Mouse (Mus musculus): ENCODE data around the gene Calcrl. TPM values are rescaled to one million over a fixed set of nuclear protein-coding genes. Genes with fewer than 3 reads are reported as not detected.

The Calcrl gene
- polyA plus RNA-seq, 1 experiment = 1.5 TPM

GRCm38 (mm10) chr2:84382556-84382955 lies 42.7 kb downstream of the Calcrl start:
- no peak for TF ChIP-seq POLR2A (IDR thresholded peaks at IDR 0.05; ENCODE audit: insufficient read depth, low read length)
- no peak for TF ChIP-seq EP300 (IDR thresholded peaks at IDR 0.05; ENCODE audit: insufficient read depth, low read depth, low read length)
- TF ChIP-seq CTCF (IDR thresholded peaks at IDR 0.05; ENCODE audit: low read depth, low read length) = no peak

GRCm38 (mm10) chr2:84381997-84382396 lies 43.2 kb downstream of the Calcrl start:
- no peaks in the 10 kb centered on the region for H3K27me3 ChIP-seq (ENCODE audit: control insufficient read depth, insufficient read depth, low read length, poor library complexity, severe bottlenecking)
- TF ChIP-seq CTCF (IDR thresholded peaks at IDR 0.05; ENCODE audit: low read depth, low read length) (no peak), EP300 (IDR thresholded peaks at IDR 0.05; ENCODE audit: insufficient read depth, low read depth, low read length) (no peak), POLR2A (IDR thresholded peaks at IDR 0.05; ENCODE audit: insufficient read depth, low read length) (no peak)
- H3K36me3 ChIP-seq (ENCODE audit: control insufficient read depth, insufficient read depth, low read length, poor library complexity, severe bottlenecking) = no peaks in the 10 kb centered on the region
- no peak overlapping the region for H3K4me3 ChIP-seq (ENCODE audit: low read depth, low read length)
- no peaks in the 10 kb centered on the region for H3K4me1 ChIP-seq (ENCODE audit: control insufficient read depth, insufficient read depth, low read length)
- H3K9ac ChIP-seq (ENCODE audit: low read depth, poor library complexity, severe bottlenecking) = no peak overlapping the region
- no peak overlapping the region for H3K27ac ChIP-seq (ENCODE audit: insufficient read depth, low read length)
- no peaks in the 10 kb centered on the region for H3K9me3 ChIP-seq (replicated peaks; ENCODE audit: control insufficient read depth, insufficient read depth, low read length, poor library complexity, severe bottlenecking)

More at GRCm38 (mm10) chr2:84382556-84382955, 42.7 kb downstream of the Calcrl start:
- H3K36me3 ChIP-seq (ENCODE audit: control insufficient read depth, insufficient read depth, low read length, poor library complexity, severe bottlenecking) = no peaks in the 10 kb centered on the region
- no peak overlapping the region for H3K9ac ChIP-seq (ENCODE audit: low read depth, poor library complexity, severe bottlenecking)
- H3K27ac ChIP-seq (ENCODE audit: insufficient read depth, low read length) = no peak overlapping the region
- H3K4me3 ChIP-seq (ENCODE audit: low read depth, low read length) = no peak overlapping the region
- no peaks in the 10 kb centered on the region for H3K9me3 ChIP-seq (replicated peaks; ENCODE audit: control insufficient read depth, insufficient read depth, low read length, poor library complexity, severe bottlenecking)
- no peaks in the 10 kb centered on the region for H3K4me1 ChIP-seq (ENCODE audit: control insufficient read depth, insufficient read depth, low read length)
- H3K27me3 ChIP-seq (ENCODE audit: control insufficient read depth, insufficient read depth, low read length, poor library complexity, severe bottlenecking) = no peaks in the 10 kb centered on the region

- H3K27me3 ChIP-seq (ENCODE audit: control insufficient read depth, insufficient read depth, low read length, poor library complexity, severe bottlenecking) = no peaks in the 10 kb centered on the region
- no peaks in the 10 kb centered on the region for H3K9me3 ChIP-seq (replicated peaks; ENCODE audit: control insufficient read depth, insufficient read depth, low read length, poor library complexity, severe bottlenecking)
- no peak overlapping the region for H3K9ac ChIP-seq (ENCODE audit: low read depth, poor library complexity, severe bottlenecking)
- no peak overlapping the region for H3K4me3 ChIP-seq (ENCODE audit: low read depth, low read length)
- no peak for TF ChIP-seq CTCF (IDR thresholded peaks at IDR 0.05; ENCODE audit: low read depth, low read length)
- no peak for TF ChIP-seq POLR2A (IDR thresholded peaks at IDR 0.05; ENCODE audit: insufficient read depth, low read length)
- TF ChIP-seq EP300 (IDR thresholded peaks at IDR 0.05; ENCODE audit: insufficient read depth, low read depth, low read length) = no peak
- no peak overlapping the region for H3K27ac ChIP-seq (ENCODE audit: insufficient read depth, low read length)
- no peaks in the 10 kb centered on the region for H3K4me1 ChIP-seq (ENCODE audit: control insufficient read depth, insufficient read depth, low read length)
- no peaks in the 10 kb centered on the region for H3K36me3 ChIP-seq (ENCODE audit: control insufficient read depth, insufficient read depth, low read length, poor library complexity, severe bottlenecking)
These were observed 44.4 kb downstream of the Calcrl start for GRCm38 (mm10) chr2:84380816-84381215.

- H3K27ac ChIP-seq (ENCODE audit: insufficient read depth, low read length) = no peak overlapping the region
- no peak overlapping the region for H3K9ac ChIP-seq (ENCODE audit: low read depth, poor library complexity, severe bottlenecking)
- no peak for TF ChIP-seq CTCF (IDR thresholded peaks at IDR 0.05; ENCODE audit: low read depth, low read length)
- no peak for TF ChIP-seq EP300 (IDR thresholded peaks at IDR 0.05; ENCODE audit: insufficient read depth, low read depth, low read length)
- TF ChIP-seq POLR2A (IDR thresholded peaks at IDR 0.05; ENCODE audit: insufficient read depth, low read length) = no peak
- H3K4me3 ChIP-seq (ENCODE audit: low read depth, low read length) = no peak overlapping the region
- no peaks in the 10 kb centered on the region for H3K27me3 ChIP-seq (ENCODE audit: control insufficient read depth, insufficient read depth, low read length, poor library complexity, severe bottlenecking)
- no peaks in the 10 kb centered on the region for H3K4me1 ChIP-seq (ENCODE audit: control insufficient read depth, insufficient read depth, low read length)
- no peaks in the 10 kb centered on the region for H3K36me3 ChIP-seq (ENCODE audit: control insufficient read depth, insufficient read depth, low read length, poor library complexity, severe bottlenecking)
- no peaks in the 10 kb centered on the region for H3K9me3 ChIP-seq (replicated peaks; ENCODE audit: control insufficient read depth, insufficient read depth, low read length, poor library complexity, severe bottlenecking)
These were observed 46.5 kb downstream of the Calcrl start for GRCm38 (mm10) chr2:84378678-84379077.

- Histone ChIP-seq H3K27ac (ENCODE audit: insufficient read depth, low read length) (no peak overlapping the region), H3K4me3 (ENCODE audit: low read depth, low read length) (no peak overlapping the region), H3K4me1 (ENCODE audit: control insufficient read depth, insufficient read depth, low read length) (no peaks in the 10 kb centered on the region), H3K9me3 (replicated peaks; ENCODE audit: control insufficient read depth, insufficient read depth, low read length, poor library complexity, severe bottlenecking) (peaks cover 5% of the 10 kb centered on the region; the same call in 1 of the 2 replicates), H3K27me3 (ENCODE audit: control insufficient read depth, insufficient read depth, low read length, poor library complexity, severe bottlenecking) (no peaks in the 10 kb centered on the region; the same call in 1 of the 2 replicates), H3K36me3 (ENCODE audit: control insufficient read depth, insufficient read depth, low read length, poor library complexity, severe bottlenecking) (no peaks in the 10 kb centered on the region), H3K9ac (ENCODE audit: low read depth, poor library complexity, severe bottlenecking) (no peak overlapping the region)
- no peak for TF ChIP-seq POLR2A (IDR thresholded peaks at IDR 0.05; ENCODE audit: insufficient read depth, low read length)
- TF ChIP-seq CTCF (IDR thresholded peaks at IDR 0.05; ENCODE audit: low read depth, low read length) = no peak
- no peak for TF ChIP-seq EP300 (IDR thresholded peaks at IDR 0.05; ENCODE audit: insufficient read depth, low read depth, low read length)
These were observed 56.0 kb downstream of the Calcrl start for GRCm38 (mm10) chr2:84369256-84369655.

- H3K27ac ChIP-seq (ENCODE audit: insufficient read depth, low read length) = no peak overlapping the region
- no peak overlapping the region for H3K4me3 ChIP-seq (ENCODE audit: low read depth, low read length)
- TF ChIP-seq POLR2A (IDR thresholded peaks at IDR 0.05; ENCODE audit: insufficient read depth, low read length) (no peak), EP300 (IDR thresholded peaks at IDR 0.05; ENCODE audit: insufficient read depth, low read depth, low read length) (no peak), CTCF (IDR thresholded peaks at IDR 0.05; ENCODE audit: low read depth, low read length) (no peak)
- peaks cover 5% of the 10 kb centered on the region; the same call in 1 of the 2 replicates for H3K9me3 ChIP-seq (replicated peaks; ENCODE audit: control insufficient read depth, insufficient read depth, low read length, poor library complexity, severe bottlenecking)
- H3K4me1 ChIP-seq (ENCODE audit: control insufficient read depth, insufficient read depth, low read length) = no peaks in the 10 kb centered on the region
- H3K27me3 ChIP-seq (ENCODE audit: control insufficient read depth, insufficient read depth, low read length, poor library complexity, severe bottlenecking) = no peaks in the 10 kb centered on the region; the same call in 1 of the 2 replicates
- no peaks in the 10 kb centered on the region for H3K36me3 ChIP-seq (ENCODE audit: control insufficient read depth, insufficient read depth, low read length, poor library complexity, severe bottlenecking)
- H3K9ac ChIP-seq (ENCODE audit: low read depth, poor library complexity, severe bottlenecking) = no peak overlapping the region
These were observed 58.5 kb downstream of the Calcrl start for GRCm38 (mm10) chr2:84366742-84367141.

All from ES-Bruce4 (cell line).